Mouse (Mus musculus): ENCODE measurements at regions not wholly inside any gene's neighbourhood (a gene's known extent, or its start where the extent isn't known, plus 50 kb on each side); places are given as distances from the start of the nearest gene placed in this dataset.

- peak in 1 of 2 experiments; percentile 11 for DNase-seq (ENCODE audit: low spot score in 2 of 2)
Measured at GRCm38 (mm10) chr8:53695323-53695722, 56.5 kb upstream of the Neil3 start.

All from layer of hippocampus, postnatal 14 days (tissue).